Comparison of ENCODE assay signal across 8 mouse cellular contexts in the genomic region with DNA sequence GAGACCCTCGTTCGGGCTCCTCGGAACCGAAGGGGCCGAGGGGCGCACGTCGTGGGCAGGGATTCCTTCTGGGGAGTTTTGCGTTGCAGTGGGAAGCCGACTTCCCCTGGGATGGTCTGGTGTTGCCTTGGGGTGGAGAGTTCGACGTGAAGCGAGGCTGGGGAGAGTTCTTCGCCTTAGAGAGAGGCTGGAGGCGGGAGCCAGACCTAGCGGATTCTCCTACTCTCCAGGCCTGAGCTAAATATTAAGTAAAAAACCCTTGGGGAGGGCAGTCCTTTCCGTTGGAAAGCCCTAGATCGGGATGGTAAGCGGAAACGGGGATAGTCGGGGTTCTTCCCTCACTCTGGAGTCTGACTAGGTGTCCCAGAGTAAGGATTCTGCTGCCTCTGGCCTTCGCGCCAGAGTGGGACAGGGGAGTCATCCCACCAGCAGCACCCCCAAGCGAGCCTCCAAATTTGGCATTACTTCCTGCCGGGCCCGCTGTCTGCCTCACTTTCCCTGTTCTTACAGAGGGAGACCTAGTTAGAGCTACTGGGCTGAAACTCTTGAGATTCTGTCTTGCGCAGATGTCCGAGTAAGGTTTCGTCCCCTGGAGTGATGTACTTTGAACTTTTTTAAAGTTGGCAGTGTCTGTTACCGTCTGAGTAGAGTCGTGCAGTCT. TPM values are rescaled to one million over a fixed set of nuclear protein-coding genes. Genes with fewer than 3 reads are reported as not detected.
DNase-seq lines count a peak whose midpoint lies in the region; ATAC-seq and TF ChIP-seq lines count a peak whose summit lies in the region.

No protein-coding gene starts in this region.

- H3K27me3 ChIP-seq in spleen, adult 2 months (ENCODE audit: control insufficient read depth, insufficient read depth, low read length): no peaks in the 10 kb centered on the region
- no peaks in the 10 kb centered on the region for H3K27me3 ChIP-seq in forebrain, embryonic 14.5 days (replicated peaks; ENCODE audit: control insufficient read depth, insufficient read depth, low read length)
- H3K27me3 ChIP-seq in intestine, embryonic 14.5 days (replicated peaks; ENCODE audit: control insufficient read depth, insufficient read depth, low read length): no peaks in the 10 kb centered on the region
- H3K27me3 ChIP-seq in liver, embryonic 15.5 days: no peaks in the 10 kb centered on the region
- H3K27me3 ChIP-seq in neural tube, embryonic 15.5 days (replicated peaks): no peaks in the 10 kb centered on the region

- no peak for TF ChIP-seq POLR2A in spleen, adult 2 months (IDR thresholded peaks at IDR 0.05; ENCODE audit: low read depth, low read length)
- no peak for TF ChIP-seq POLR2A in bone marrow, adult 2 months (IDR thresholded peaks at IDR 0.05; ENCODE audit: borderline replicate concordance, control insufficient read depth, low read depth, low read length)

- 0 out of 2 replicates have a peak, but pooled peaks have one; percentile 0 for ATAC-seq in forebrain, embryonic 14.5 days
- no peak for ATAC-seq in intestine, embryonic 14.5 days (replicated peaks; ENCODE audit: low FRiP score, low TSS enrichment, low read depth)
- ATAC-seq in liver, embryonic 15.5 days (ENCODE audit: insufficient read depth): no peak
- peak; percentile 1; the same call in 1 of the 2 replicates for ATAC-seq in neural tube, embryonic 15.5 days (ENCODE audit: low FRiP score)

- peak overlapping the region; percentile 93 for H3K4me2 ChIP-seq in forebrain, embryonic 14.5 days (ENCODE audit: low read length)
- peak overlapping the region; percentile 80 for H3K4me2 ChIP-seq in intestine, embryonic 14.5 days (ENCODE audit: low read length)
- H3K4me2 ChIP-seq in liver, embryonic 15.5 days: peak overlapping the region; percentile 95
- H3K4me2 ChIP-seq in neural tube, embryonic 15.5 days: peak overlapping the region; percentile 95

- WGBS in spleen, adult 2 months: 2% methylated on average over 31 of the region's 31 CpGs
- under 1% methylated on average over 31 of the region's 31 CpGs for WGBS in bone marrow, adult 2 months
- WGBS in forebrain, embryonic 14.5 days: under 1% methylated on average over 31 of the region's 31 CpGs
- under 1% methylated on average over 31 of the region's 31 CpGs for WGBS in intestine, embryonic 14.5 days
- WGBS in liver, embryonic 15.5 days (ENCODE audit: insufficient replicate concordance): 1% methylated on average over 31 of the region's 31 CpGs
- WGBS in neural tube, embryonic 15.5 days: under 1% methylated on average over 31 of the region's 31 CpGs

- peak overlapping the region; percentile 99 for H3K4me3 ChIP-seq in spleen, adult 2 months (ENCODE audit: extremely low read depth, insufficient read depth, insufficient read length)
- H3K4me3 ChIP-seq in bone marrow, adult 2 months (replicated peaks; ENCODE audit: control insufficient read depth, low read depth, low read length): peak overlapping the region; percentile 99
- H3K4me3 ChIP-seq in forebrain, embryonic 14.5 days (ENCODE audit: low read depth, low read length): peak overlapping the region; percentile 99
- peak overlapping the region; percentile 66 for H3K4me3 ChIP-seq in intestine, embryonic 14.5 days (ENCODE audit: low read depth, low read length)
- H3K4me3 ChIP-seq in liver, embryonic 15.5 days (replicated peaks): peak overlapping the region; percentile 94
- peak overlapping the region; percentile 100 for H3K4me3 ChIP-seq in neural tube, embryonic 15.5 days (replicated peaks)

- H3K9ac ChIP-seq in forebrain, embryonic 14.5 days (ENCODE audit: low read length): peak overlapping the region; percentile 91
- H3K9ac ChIP-seq in intestine, embryonic 14.5 days (ENCODE audit: low read length): peak overlapping the region; percentile 89
- peak overlapping the region; percentile 94 for H3K9ac ChIP-seq in liver, embryonic 15.5 days
- peak overlapping the region; percentile 91 for H3K9ac ChIP-seq in neural tube, embryonic 15.5 days (replicated peaks)

- DNase-seq in spleen, adult 2 months (ENCODE audit: low read depth in 1 of 2, low spot score in 2 of 2): peak in 1 of 2 experiments; percentile 8
- no peak for DNase-seq in spleen, postnatal 36 days (ENCODE audit: low spot score in 2 of 2)
- DNase-seq in forebrain, embryonic 14.5 days (ENCODE audit: low spot score): peak; percentile 24
- DNase-seq in intestine, embryonic 14.5 days (ENCODE audit: low spot score): peak; percentile 66
- no peak for DNase-seq in right cerebral cortex, adult 18-20 months

- TF ChIP-seq CTCF in spleen, adult 2 months (IDR thresholded peaks at IDR 0.05; ENCODE audit: extremely low read depth, insufficient read depth, insufficient read length, insufficient replicate concordance): no peak
- no peak for TF ChIP-seq CTCF in bone marrow, adult 2 months (IDR thresholded peaks at IDR 0.05; ENCODE audit: control insufficient read depth, insufficient read depth, low read length)

- 0 out of 2 replicates have a peak, but pooled peaks cover 1% of the 10 kb centered on the region for H3K36me3 ChIP-seq in spleen, adult 2 months (ENCODE audit: control insufficient read depth, insufficient read depth, low read length)
- no peaks in the 10 kb centered on the region for H3K36me3 ChIP-seq in forebrain, embryonic 14.5 days (ENCODE audit: control insufficient read depth, insufficient read depth, low read length)
- H3K36me3 ChIP-seq in intestine, embryonic 14.5 days (ENCODE audit: control insufficient read depth, insufficient read depth, low read length): no peaks in the 10 kb centered on the region
- no peaks in the 10 kb centered on the region for H3K36me3 ChIP-seq in liver, embryonic 15.5 days (replicated peaks)
- 0 out of 2 replicates have a peak, but pooled peaks cover 5% of the 10 kb centered on the region for H3K36me3 ChIP-seq in neural tube, embryonic 15.5 days

- H3K27ac ChIP-seq in spleen, adult 2 months (ENCODE audit: insufficient read depth, low read length): peak overlapping the region; percentile 88; the same call in 1 of the 2 replicates
- peak overlapping the region; percentile 85 for H3K27ac ChIP-seq in bone marrow, adult 2 months (ENCODE audit: control insufficient read depth, insufficient read depth, low read depth, low read length, poor library complexity)
- H3K27ac ChIP-seq in forebrain, embryonic 14.5 days (ENCODE audit: low read depth, low read length): peak overlapping the region; percentile 86; the same call in 1 of the 2 replicates
- H3K27ac ChIP-seq in intestine, embryonic 14.5 days (ENCODE audit: low read depth): peak overlapping the region; percentile 87
- peak overlapping the region; percentile 82 for H3K27ac ChIP-seq in liver, embryonic 15.5 days (replicated peaks)
- H3K27ac ChIP-seq in neural tube, embryonic 15.5 days (replicated peaks): peak overlapping the region; percentile 94

- no peaks in the 10 kb centered on the region; the same call in 1 of the 2 replicates for H3K4me1 ChIP-seq in spleen, adult 2 months (ENCODE audit: control insufficient read depth, insufficient read depth, insufficient read length)
- peaks cover 2% of the 10 kb centered on the region for H3K4me1 ChIP-seq in bone marrow, adult 2 months (ENCODE audit: control insufficient read depth, insufficient read depth, low read length)
- H3K4me1 ChIP-seq in forebrain, embryonic 14.5 days (ENCODE audit: control insufficient read depth, insufficient read depth, low read length): peaks cover 24% of the 10 kb centered on the region
- peaks cover 19% of the 10 kb centered on the region for H3K4me1 ChIP-seq in intestine, embryonic 14.5 days (replicated peaks; ENCODE audit: control insufficient read depth, insufficient read depth, low read length)
- peaks cover 31% of the 10 kb centered on the region for H3K4me1 ChIP-seq in liver, embryonic 15.5 days (replicated peaks)
- H3K4me1 ChIP-seq in neural tube, embryonic 15.5 days: peaks cover 36% of the 10 kb centered on the region

- H3K9me3 ChIP-seq in forebrain, embryonic 14.5 days (replicated peaks; ENCODE audit: control insufficient read depth, low read length): no peaks in the 10 kb centered on the region
- H3K9me3 ChIP-seq in intestine, embryonic 14.5 days (ENCODE audit: control insufficient read depth, low read length): no peaks in the 10 kb centered on the region
- H3K9me3 ChIP-seq in liver, embryonic 15.5 days (replicated peaks): no peaks in the 10 kb centered on the region
- H3K9me3 ChIP-seq in neural tube, embryonic 15.5 days (replicated peaks): no peaks in the 10 kb centered on the region

RNA-seq across cellular contexts. Expression of a gene that starts 0.8 kb away (rescaled TPM):
- polyA plus RNA-seq in spleen, adult 2 months (2012; rRNA removed): 15.2 and 17.2 TPM in 2 replicates
- polyA plus RNA-seq in bone marrow, adult 2 months (2011; ENCODE audit: insufficient read depth, insufficient read length, low replicate concordance, missing spikeins): 42.7 and 45.8 TPM in 2 replicates
- 96.2 and 108 TPM in 2 replicates for polyA plus RNA-seq in forebrain, embryonic 14.5 days (2014; fragmentation: Nextera tagmentation; extraction: Ambion mirVana)
- 55.6 and 64.2 TPM in 2 replicates for polyA plus RNA-seq in intestine, embryonic 14.5 days (2014; fragmentation: Nextera tagmentation; extraction: Ambion mirVana)
- polyA plus RNA-seq in liver, embryonic 15.5 days (2015; fragmentation: Nextera tagmentation; extraction: Ambion mirVana): 24.9 and 27.5 TPM in 2 replicates
- 66.6 and 70.5 TPM in 2 replicates for polyA plus RNA-seq in neural tube, embryonic 15.5 days (2015; fragmentation: Nextera tagmentation; extraction: Ambion mirVana)

RNA-seq across cellular contexts. Expression of a gene that starts 0.9 kb away (rescaled TPM):
- polyA plus RNA-seq in spleen, adult 2 months (2012; rRNA removed): 5.0 and 5.1 TPM in 2 replicates
- 8.7 and 9.5 TPM in 2 replicates for polyA plus RNA-seq in bone marrow, adult 2 months (2011; ENCODE audit: insufficient read depth, insufficient read length, low replicate concordance, missing spikeins)
- 46.4 and 47.6 TPM in 2 replicates for polyA plus RNA-seq in forebrain, embryonic 14.5 days (2014; fragmentation: Nextera tagmentation; extraction: Ambion mirVana)
- polyA plus RNA-seq in intestine, embryonic 14.5 days (2014; fragmentation: Nextera tagmentation; extraction: Ambion mirVana): 27.9 and 33.0 TPM in 2 replicates
- polyA plus RNA-seq in liver, embryonic 15.5 days (2015; fragmentation: Nextera tagmentation; extraction: Ambion mirVana): 15.3 and 16.8 TPM in 2 replicates
- 50.0 and 50.2 TPM in 2 replicates for polyA plus RNA-seq in neural tube, embryonic 15.5 days (2015; fragmentation: Nextera tagmentation; extraction: Ambion mirVana)

Comparison
In these comparisons a context has a peak if more than half of its experiments do, and no peak if none do; other contexts are left out.
1. DNase-seq: peak in forebrain, embryonic 14.5 days (single experiment) and intestine, embryonic 14.5 days (single experiment); none in spleen, postnatal 36 days (0 of 2) and right cerebral cortex, adult 18-20 months (single experiment).
2. ATAC-seq: peak in forebrain, embryonic 14.5 days (single experiment) and neural tube, embryonic 15.5 days (single experiment); none in intestine, embryonic 14.5 days (single experiment) and liver, embryonic 15.5 days (single experiment).
3. Peak in every context shown above with its lines, with median percentiles within 50 percentile points of each other: H3K27ac ChIP-seq, H3K4me3 ChIP-seq, H3K4me2 ChIP-seq and H3K9ac ChIP-seq.